Mouse (Mus musculus) lung, postnatal 4 days (tissue): Measurements from ENCODE around the gene Bhlhe40.
A peak's percentile ranks its signal among the peaks of the same experiment; 100 is the strongest.

Experiments
- DNase-seq, 2 experiments: peaks; one replicate each; pipeline ENCODE4 v3.0.0; 2021

The Bhlhe40 gene

DNA sequence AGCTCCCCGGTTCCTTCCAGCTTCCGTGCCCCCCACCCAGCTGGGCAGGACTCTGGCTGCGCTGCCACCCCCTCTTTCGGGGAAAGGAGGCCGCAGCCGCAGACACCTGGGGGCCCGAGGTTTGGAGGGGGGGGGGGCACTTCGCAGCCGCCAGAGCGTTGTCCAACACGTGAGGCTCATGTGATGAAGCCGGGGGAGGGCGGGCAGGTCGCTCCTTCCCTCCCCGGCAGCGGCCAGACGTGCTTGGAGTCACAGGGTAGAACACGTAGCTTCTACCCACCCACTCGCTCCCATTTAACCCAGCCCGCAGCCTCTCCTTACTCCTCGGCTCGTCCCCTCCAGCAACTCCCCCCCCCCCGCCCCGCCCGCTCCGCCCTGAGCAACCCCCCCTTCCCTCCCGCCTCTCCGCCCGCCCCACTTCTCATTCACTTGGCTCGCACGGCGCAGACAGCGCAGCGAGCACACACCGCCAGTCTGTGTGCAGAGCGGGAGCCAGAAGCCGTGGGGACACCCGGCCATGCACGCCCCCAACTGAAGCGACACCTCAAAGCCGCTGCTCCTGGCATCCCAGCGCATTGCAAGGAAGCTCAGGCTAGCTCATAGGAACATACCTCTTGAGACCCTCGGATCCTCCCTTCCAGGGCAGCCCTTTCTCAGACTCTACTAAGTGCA is at the start of gene Bhlhe40:
Bhlhe40 (plus strand) TSS at position 424 of the 672 bp plus-strand sequence.
- peak; percentile 90 to 96 for DNase-seq

DNA sequence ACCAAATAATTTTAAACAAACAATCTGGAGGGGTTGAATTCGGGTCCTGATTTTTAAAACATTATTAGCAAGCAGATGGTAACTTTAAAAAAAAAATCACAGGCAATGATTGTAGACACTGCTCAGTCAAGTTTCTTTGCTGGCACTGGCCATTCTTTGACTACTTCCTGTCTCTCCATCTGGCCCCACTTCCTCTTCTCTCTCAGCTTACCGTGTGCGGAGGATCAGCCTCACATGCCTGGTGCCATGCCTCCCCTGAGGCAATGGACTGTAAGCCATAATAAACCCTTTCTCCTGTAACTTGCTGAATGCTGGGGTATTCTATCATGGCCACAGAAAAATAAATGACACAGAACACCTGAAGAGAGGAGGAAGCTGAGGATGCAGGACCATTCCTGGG is 48.8 kb upstream of the Bhlhe40 start:
- DNase-seq, result no peak

DNA sequence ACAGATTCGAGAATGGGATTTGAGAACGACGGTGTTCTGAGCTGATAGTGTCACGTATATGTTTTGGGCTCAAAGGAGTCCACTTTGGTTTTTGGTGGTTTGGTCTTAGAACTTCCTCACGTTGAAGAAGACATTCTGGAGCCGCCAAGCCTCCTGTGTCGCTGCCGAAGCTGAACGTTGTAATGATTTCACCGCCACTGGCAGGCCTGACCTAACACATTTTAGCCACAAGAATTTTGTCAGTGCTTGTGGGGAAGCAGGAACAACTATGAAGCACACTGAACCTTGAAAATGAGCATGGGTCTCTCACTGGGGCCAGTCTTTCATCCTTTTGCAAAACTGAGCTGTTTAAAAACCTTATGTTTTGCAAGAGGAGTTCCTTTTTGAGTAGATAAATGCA is 42.4 kb upstream of the Bhlhe40 start:
- no peak for DNase-seq

- DNase-seq, result no peak
Measured at GRCm38 (mm10) chr6:108623028-108623565, 37.3 kb upstream of the Bhlhe40 start.

DNA sequence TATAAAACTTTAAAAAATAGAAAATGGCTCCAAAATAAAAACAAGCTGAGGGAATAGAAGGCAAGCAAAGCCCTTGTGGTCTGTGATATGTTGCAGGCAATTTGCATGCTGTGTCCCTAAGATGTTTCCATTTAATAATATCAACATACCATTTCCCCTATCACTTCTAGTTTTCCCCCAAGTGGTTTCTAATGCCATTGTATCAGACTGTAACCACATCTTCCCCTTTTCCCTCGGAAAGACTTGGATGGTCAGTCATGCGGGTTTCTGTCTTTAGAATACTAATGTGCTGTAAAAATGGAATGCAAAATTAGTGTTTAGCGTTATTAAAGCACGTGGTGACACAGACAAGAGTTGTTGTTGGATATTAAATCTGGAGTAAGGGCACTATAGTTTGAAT is 35.5 kb upstream of the Bhlhe40 start:
- no peak for DNase-seq

GRCm38 (mm10) chr6:108630701-108631100 is 29.7 kb upstream of the Bhlhe40 start:
- peak; percentile 29 to 36 for DNase-seq

GRCm38 (mm10) chr6:108638157-108638833 is 22.1 kb upstream of the Bhlhe40 start:
- peak in 1 of 2 experiments; percentile 24 for DNase-seq

GRCm38 (mm10) chr6:108642020-108642419 is 18.4 kb upstream of the Bhlhe40 start:
- no peak for DNase-seq

DNA sequence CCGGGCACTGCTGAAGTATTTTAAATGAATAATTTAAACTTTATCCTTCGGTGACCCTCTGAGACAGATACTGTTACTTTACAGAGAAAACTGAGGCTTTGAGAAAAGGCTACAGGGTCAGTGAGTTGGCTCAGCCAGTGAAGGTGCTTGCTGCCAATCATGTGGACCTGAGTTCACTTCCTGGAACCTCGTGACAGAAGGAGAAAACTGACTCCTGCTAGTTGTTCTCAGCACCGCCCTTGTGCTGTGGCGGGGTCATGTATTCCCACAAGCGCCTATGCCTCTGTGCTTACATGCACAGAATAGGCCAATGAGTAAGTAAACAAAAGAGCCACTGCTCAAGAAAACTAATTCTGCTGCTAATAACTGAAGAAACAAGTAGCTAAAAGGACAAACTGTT is 17.4 kb upstream of the Bhlhe40 start:
- no peak for DNase-seq

DNA sequence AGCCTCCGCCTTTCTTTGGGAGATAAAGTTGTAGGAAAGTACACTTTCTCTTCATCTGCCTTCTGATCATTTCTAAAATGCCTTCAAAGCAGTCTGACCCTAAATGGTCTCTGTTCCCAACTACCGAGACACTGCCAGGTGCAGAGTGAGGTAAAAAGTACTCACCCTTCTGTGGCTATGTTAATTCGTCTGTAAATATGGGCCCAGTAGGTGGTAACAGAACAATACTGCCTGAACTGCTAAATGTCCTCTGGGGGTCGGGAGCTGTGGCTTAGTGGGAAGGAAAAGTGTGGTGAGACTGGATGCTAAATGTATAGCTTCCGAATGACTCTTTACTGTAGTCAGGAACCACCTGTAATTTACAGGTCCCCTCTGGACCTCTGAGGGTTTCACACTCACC is 16.1 kb upstream of the Bhlhe40 start:
- DNase-seq, result no peak

DNA sequence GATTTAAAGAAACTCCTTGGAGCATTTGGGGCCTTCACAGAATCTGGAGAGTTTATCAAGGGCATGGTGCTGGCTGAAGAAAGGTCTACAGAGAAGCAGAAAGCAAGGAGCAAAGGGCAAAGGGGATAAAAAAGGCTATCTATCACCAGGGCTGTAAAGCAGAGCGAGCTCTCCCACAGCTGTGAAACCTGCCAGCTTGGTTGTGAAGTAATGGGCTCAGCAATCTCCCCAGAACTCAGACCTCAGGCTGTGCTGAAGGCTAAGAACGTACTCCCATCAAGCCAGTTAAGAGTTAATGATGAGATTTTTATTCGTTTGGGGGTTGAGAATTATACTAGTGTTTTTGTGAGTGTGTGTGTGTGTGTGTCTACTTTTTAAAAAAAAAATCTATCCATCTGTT is 13.3 kb upstream of the Bhlhe40 start:
- no peak for DNase-seq

- DNase-seq, result no peak
Measured at GRCm38 (mm10) chr6:108648072-108648471, 12.4 kb upstream of the Bhlhe40 start.

GRCm38 (mm10) chr6:108655861-108656260 is 4.6 kb upstream of the Bhlhe40 start:
- no peak for DNase-seq

GRCm38 (mm10) chr6:108658051-108658415 is 2.4 kb upstream of the Bhlhe40 start:
- peak; percentile 25 to 38 for DNase-seq

DNA sequence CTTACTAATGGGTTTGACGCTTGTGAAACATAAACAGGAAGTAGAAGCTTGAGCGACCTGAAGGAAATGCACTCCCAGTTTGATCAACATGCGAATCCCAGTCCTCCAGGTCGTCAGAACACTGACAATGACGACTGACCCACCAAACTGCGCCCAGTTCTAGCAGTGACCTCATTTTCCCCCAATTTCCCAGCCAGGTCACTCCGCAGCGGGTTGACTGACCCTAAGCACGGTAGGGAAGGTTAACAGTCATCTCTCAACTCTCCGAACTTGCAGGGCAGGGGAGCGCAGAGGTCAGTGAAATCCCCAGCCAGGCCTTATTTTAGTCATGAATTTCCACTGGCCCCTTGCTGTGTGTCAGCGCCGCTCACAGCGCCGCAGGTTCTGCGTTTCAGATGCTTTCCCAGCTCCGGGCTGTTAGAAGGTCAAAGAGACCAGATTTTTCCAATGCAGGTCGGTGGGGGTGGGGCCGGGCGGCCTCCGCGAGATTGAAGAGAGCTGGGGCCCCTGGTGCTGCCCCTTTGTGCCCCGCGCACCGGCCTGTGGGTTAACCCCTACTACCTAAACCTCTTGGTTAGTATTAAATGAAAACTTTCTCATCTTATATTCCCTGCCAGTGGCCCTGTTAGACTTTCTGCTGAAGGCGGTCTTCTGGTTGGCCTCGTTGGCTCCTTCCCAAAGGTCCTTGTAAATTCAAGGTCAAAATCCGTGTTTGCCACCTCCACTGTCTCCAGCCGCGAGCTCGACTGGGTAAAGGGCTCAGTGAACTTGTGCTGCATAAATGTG is 1.8 kb upstream of the Bhlhe40 start:
- DNase-seq, result peak; percentile 61 to 64

- peak; percentile 95 to 98 for DNase-seq
Measured at GRCm38 (mm10) chr6:108659221-108659725, 1.2 kb upstream of the Bhlhe40 start.

DNA sequence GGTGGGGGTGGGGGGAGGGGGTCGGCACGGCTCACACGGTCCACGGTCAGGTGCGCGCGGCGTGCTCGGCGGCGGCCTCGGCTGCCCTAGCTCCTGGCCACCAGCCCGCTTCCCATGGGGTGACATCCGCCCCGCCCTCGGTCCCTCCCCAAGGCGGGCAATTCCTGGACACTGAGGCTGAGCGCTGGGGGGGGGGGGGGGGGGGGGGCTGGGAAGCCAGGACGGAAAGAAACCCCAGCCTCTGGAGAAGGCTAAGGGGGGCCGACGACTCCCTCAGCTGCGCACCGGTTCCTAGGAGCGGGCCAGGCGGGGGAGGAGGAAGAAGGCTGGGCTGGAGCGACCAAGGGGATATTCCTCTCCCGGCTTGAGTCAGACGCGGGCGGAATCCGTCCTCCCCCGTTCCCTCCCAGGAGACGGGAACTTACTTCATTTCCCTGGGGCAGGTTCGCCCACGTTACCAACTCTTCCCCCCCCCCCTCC is 663 bp upstream of the Bhlhe40 start:
- peak; percentile 90 to 95 for DNase-seq

- DNase-seq, result no peak
Measured at GRCm38 (mm10) chr6:108660878-108661389, 505 bp downstream of the Bhlhe40 start.

DNA sequence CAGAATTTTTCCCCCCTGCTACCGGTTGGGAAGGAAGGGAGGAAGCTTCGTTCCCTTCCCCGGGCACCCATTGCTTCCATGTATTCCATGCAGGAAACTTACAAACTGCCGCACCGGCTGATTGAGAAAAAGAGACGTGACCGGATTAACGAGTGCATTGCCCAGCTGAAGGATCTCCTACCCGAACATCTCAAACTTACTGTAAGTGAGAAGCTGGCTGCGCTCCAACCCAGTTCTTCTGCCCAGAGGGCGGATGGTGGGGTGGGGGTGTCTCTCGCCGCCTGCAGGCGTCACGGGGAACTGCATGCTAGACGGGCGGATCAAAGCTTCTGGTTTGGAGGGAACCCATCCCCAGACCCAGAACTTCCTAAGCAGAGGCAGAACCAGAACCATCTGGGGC is 983 bp downstream of the Bhlhe40 start:
- DNase-seq, result peak; percentile 89 to 93

DNA sequence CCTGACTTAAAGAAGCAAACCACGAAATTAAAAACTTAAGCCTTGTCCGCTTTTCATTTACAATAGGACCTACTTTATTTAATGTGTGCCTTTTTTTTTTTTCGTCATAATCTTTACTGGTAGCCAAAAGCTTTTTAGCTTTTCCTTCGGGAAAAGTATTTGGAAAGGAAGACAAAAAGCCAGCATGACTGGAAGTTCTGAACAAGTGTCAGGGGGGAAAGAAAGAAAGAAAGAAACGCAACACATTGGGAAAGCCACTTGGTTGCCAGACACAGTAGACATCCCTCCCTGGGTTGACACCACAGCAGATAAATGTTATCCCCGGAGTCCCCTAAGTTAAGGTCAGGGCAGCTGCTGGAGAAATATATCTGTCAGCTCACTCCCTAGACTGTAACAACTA is 1.5 kb downstream of the Bhlhe40 start:
- no peak for DNase-seq

DNA sequence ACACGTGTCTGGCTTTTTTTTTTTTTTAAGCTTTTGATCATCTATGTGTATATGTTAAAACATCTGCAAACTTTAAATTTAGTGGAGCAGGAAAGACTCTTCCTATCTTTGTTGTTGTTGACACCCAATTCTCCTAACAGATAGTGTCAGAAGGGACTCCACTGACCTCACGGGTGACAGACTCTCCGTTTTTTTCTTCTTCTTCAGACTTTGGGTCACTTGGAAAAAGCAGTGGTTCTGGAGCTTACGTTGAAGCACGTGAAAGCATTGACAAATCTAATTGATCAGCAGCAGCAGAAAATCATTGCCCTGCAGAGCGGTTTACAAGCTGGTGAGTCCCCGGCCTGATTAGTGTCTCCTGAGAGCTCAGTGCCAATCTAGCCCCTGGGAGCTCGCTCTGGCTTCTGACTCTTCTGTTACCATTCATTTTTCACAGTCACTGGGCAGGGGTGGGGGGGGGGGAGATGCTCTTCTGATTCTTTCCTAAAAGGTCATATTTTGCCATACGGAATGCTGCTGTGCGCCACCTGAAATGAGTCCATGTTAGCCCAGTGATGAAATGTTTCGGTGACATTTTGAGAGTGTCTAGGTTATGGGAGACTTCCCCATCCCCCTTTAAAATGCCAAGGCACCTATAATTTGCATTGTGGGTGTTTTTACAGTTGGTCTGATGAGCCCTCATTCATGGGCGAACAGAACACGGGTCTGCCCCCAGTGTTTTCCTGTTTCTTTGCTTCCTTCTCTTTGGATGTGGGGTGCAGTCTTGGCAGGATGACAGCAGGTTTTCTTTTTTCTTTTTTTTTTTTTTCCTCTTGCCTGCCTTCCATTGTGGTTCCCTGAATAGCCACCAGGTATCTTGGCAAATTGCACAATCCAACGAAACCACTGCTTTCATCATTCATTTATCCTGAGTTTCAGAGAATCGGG is 2.1 kb downstream of the Bhlhe40 start:
- no peak for DNase-seq
